15 mouse cellular contexts compared by ENCODE assay signal in the genomic region with DNA sequence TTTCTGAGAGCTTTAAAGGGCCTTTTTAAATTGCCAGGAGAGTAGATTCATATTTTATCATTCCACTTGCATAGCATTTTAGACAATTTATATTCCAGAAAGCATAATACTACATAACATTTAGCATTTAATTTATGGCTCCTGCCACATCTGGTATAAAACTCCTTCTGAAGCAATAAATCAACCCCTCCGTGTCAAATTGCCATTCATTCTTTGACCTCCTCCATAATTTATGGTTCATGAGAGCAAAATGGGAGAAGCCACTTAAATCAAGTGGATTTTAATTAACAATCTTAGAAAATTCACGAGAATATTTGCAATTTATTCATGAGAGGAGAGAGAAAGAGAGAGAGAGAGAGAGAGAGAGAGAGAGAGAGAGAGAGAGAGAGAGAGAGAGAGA.
DNase-seq lines count a peak whose midpoint lies in the region; ATAC-seq and TF ChIP-seq lines count a peak whose summit lies in the region.
"Had no signal": no experiment of that assay in that cellular context is flagged by ENCODE, and none has a peak within 500 bp of the region (broad histone marks: within the 10 kb centered on the region; RNA-seq: fewer than 3 reads in every experiment).

No protein-coding gene starts in this region.

- H3K36me3 ChIP-seq in kidney, postnatal 0 days (ENCODE audit: insufficient read depth, low read length) = no peaks in the 10 kb centered on the region
- no peaks in the 10 kb centered on the region for H3K36me3 ChIP-seq in kidney, adult 2 months (ENCODE audit: control insufficient read depth, insufficient read depth, low read length)
- no peaks in the 10 kb centered on the region for H3K36me3 ChIP-seq in forebrain, postnatal 0 days (ENCODE audit: insufficient read depth)
- H3K36me3 ChIP-seq in neural tube, embryonic 13.5 days = no peaks in the 10 kb centered on the region
- H3K36me3 ChIP-seq: heart, embryonic 13.5 days had no signal

- no peak overlapping the region for H3K27ac ChIP-seq in kidney, postnatal 0 days
- no peak overlapping the region for H3K27ac ChIP-seq in kidney, adult 2 months (ENCODE audit: insufficient read depth, low read depth, low read length)
- H3K27ac ChIP-seq in forebrain, postnatal 0 days (ENCODE audit: low read depth, low read length) = peak overlapping the region; percentile 40; the same call in 1 of the 2 replicates
- peak overlapping the region; percentile 61; the same call in 1 of the 2 replicates for H3K27ac ChIP-seq in neural tube, embryonic 13.5 days (replicated peaks)
- H3K27ac ChIP-seq: heart, embryonic 13.5 days; stomach, postnatal 0 days had no signal

- DNase-seq in kidney, postnatal 0 days (ENCODE audit: low spot score) = peak; percentile 21
- DNase-seq in kidney, adult 2 months = no peak
- no peak for DNase-seq in forebrain, postnatal 0 days
- DNase-seq in mesoderm, embryonic 11.5 days (ENCODE audit: low read depth, low spot score) = peak; percentile 74
- no peak for DNase-seq in urinary bladder, postnatal 25 days (ENCODE audit: low spot score)
- DNase-seq in adrenal gland, postnatal 36 days = no peak
- DNase-seq in kidney, postnatal 10 days = no peak
- DNase-seq: adrenal gland, postnatal 25 days; cerebellum, postnatal 36 days; kidney, adult 8-10 months; liver, postnatal 0 days; thymus, postnatal 4 days had no signal

- H3K4me2 ChIP-seq in kidney, postnatal 0 days (ENCODE audit: low read length) = no peak overlapping the region
- H3K4me2 ChIP-seq in forebrain, postnatal 0 days (ENCODE audit: low read depth) = no peak overlapping the region
- no peak overlapping the region for H3K4me2 ChIP-seq in neural tube, embryonic 13.5 days
- H3K4me2 ChIP-seq: heart, embryonic 13.5 days had no signal

- no peaks in the 10 kb centered on the region for H3K9me3 ChIP-seq in kidney, postnatal 0 days (replicated peaks; ENCODE audit: low read length)
- H3K9me3 ChIP-seq in forebrain, postnatal 0 days (ENCODE audit: low read length) = no peaks in the 10 kb centered on the region
- no peaks in the 10 kb centered on the region for H3K9me3 ChIP-seq in neural tube, embryonic 13.5 days
- H3K9me3 ChIP-seq: heart, embryonic 13.5 days had no signal

- 18% methylated on average over 2 of the region's 2 CpGs for WGBS in kidney, postnatal 0 days
- WGBS in kidney, adult 2 months = 19% methylated on average over 2 of the region's 2 CpGs
- 7% methylated on average over 2 of the region's 2 CpGs for WGBS in forebrain, postnatal 0 days
- 5% methylated on average over 2 of the region's 2 CpGs for WGBS in neural tube, embryonic 13.5 days

- H3K27me3 ChIP-seq in kidney, postnatal 0 days (ENCODE audit: insufficient read depth, low read length) = no peaks in the 10 kb centered on the region
- no peaks in the 10 kb centered on the region for H3K27me3 ChIP-seq in kidney, adult 2 months (replicated peaks; ENCODE audit: control insufficient read depth, insufficient read depth, low read length)
- no peaks in the 10 kb centered on the region for H3K27me3 ChIP-seq in forebrain, postnatal 0 days (ENCODE audit: insufficient read depth, low read length)
- no peaks in the 10 kb centered on the region for H3K27me3 ChIP-seq in neural tube, embryonic 13.5 days
- H3K27me3 ChIP-seq: heart, embryonic 13.5 days had no signal

- no peak overlapping the region for H3K9ac ChIP-seq in kidney, postnatal 0 days (ENCODE audit: low read depth, low read length)
- H3K9ac ChIP-seq in forebrain, postnatal 0 days = no peak overlapping the region
- no peak overlapping the region for H3K9ac ChIP-seq in neural tube, embryonic 13.5 days
- H3K9ac ChIP-seq: heart, embryonic 13.5 days; liver, postnatal 0 days had no signal

- no peak for ATAC-seq in kidney, postnatal 0 days (replicated peaks; ENCODE audit: low FRiP score, low read depth)
- ATAC-seq in forebrain, postnatal 0 days = no peak
- no peak for ATAC-seq in neural tube, embryonic 13.5 days (ENCODE audit: low read depth)
- ATAC-seq: liver, postnatal 0 days had no signal

- H3K4me1 ChIP-seq in kidney, postnatal 0 days (replicated peaks; ENCODE audit: insufficient read depth, low read length) = no peaks in the 10 kb centered on the region
- H3K4me1 ChIP-seq in kidney, adult 2 months (ENCODE audit: control insufficient read depth, insufficient read depth, low read length) = no peaks in the 10 kb centered on the region
- peaks cover 10% of the 10 kb centered on the region; the same call in 1 of the 2 replicates for H3K4me1 ChIP-seq in forebrain, postnatal 0 days (ENCODE audit: insufficient read depth)
- peaks cover 22% of the 10 kb centered on the region for H3K4me1 ChIP-seq in neural tube, embryonic 13.5 days (replicated peaks)

- no peak for TF ChIP-seq POLR2A in kidney, adult 2 months (IDR thresholded peaks at IDR 0.05; ENCODE audit: low read depth, low read length)

- no peak for TF ChIP-seq CTCF in kidney, postnatal 0 days (IDR thresholded peaks at IDR 0.05; ENCODE audit: low read depth)
- TF ChIP-seq CTCF in kidney, adult 2 months (conservative IDR thresholded peaks at IDR 0.05; ENCODE audit: insufficient read depth, insufficient read length, low read depth, low read length) = no peak
- no peak for TF ChIP-seq CTCF in forebrain, postnatal 0 days (IDR thresholded peaks at IDR 0.05; ENCODE audit: low read depth)

- H3K4me3 ChIP-seq in kidney, postnatal 0 days (replicated peaks; ENCODE audit: low read depth, low read length) = no peak overlapping the region
- no peak overlapping the region for H3K4me3 ChIP-seq in kidney, adult 2 months (ENCODE audit: insufficient read depth, low read depth, low read length)
- H3K4me3 ChIP-seq in forebrain, postnatal 0 days (ENCODE audit: low read depth, low read length) = no peak overlapping the region
- no peak overlapping the region for H3K4me3 ChIP-seq in neural tube, embryonic 13.5 days
- H3K4me3 ChIP-seq: heart, embryonic 13.5 days had no signal

Comparison
In these comparisons a context has a peak if more than half of its experiments do, and no peak if none do; other contexts are left out.
1. DNase-seq: peak in kidney, postnatal 0 days (single experiment) and mesoderm, embryonic 11.5 days (single experiment); none in kidney, adult 2 months (single experiment), forebrain, postnatal 0 days (single experiment), urinary bladder, postnatal 25 days (single experiment), adrenal gland, postnatal 36 days (0 of 2) and kidney, postnatal 10 days (single experiment).
2. H3K27ac ChIP-seq: peak in forebrain, postnatal 0 days (single experiment) and neural tube, embryonic 13.5 days (single experiment); none in kidney, postnatal 0 days (single experiment) and kidney, adult 2 months (single experiment).